ENCODE assay signal across 18 mouse cellular contexts in genomic region chr7:57421044-57421443, GRCm38 (mm10). TPM values are rescaled to one million over a fixed set of nuclear protein-coding genes. Genes with fewer than 3 reads are reported as not detected.
"Had no signal": no experiment of that assay in that cellular context is flagged by ENCODE, and none has a peak within 500 bp of the region (broad histone marks: within the 10 kb centered on the region; RNA-seq: fewer than 3 reads in every experiment).

No protein-coding gene starts in this region.

- H3K27ac ChIP-seq: liver, embryonic 14.5 days; midbrain, embryonic 10.5 days; midbrain, embryonic 13.5 days; midbrain, embryonic 15.5 days; neural tube, embryonic 12.5 days had no signal

- H3K4me3 ChIP-seq: midbrain, embryonic 10.5 days; midbrain, embryonic 13.5 days; midbrain, embryonic 15.5 days; neural tube, embryonic 12.5 days had no signal

- DNase-seq: lung, adult 18-20 months; lung, embryonic 14.5 days; lung, postnatal 10 days; lung, postnatal 4 days; right cerebral cortex, postnatal 25 days; thymus, adult 18-20 months; thymus, postnatal 25 days; thymus, postnatal 4 days had no signal

- H3K9me3 ChIP-seq: midbrain, embryonic 10.5 days; midbrain, embryonic 13.5 days; midbrain, embryonic 15.5 days; neural tube, embryonic 12.5 days had no signal

- H3K36me3 ChIP-seq: midbrain, embryonic 10.5 days; midbrain, embryonic 13.5 days; midbrain, embryonic 15.5 days; neural tube, embryonic 12.5 days had no signal

- H3K4me2 ChIP-seq: lung, embryonic 14.5 days; midbrain, embryonic 13.5 days; midbrain, embryonic 15.5 days; neural tube, embryonic 12.5 days had no signal

- H3K9ac ChIP-seq: liver, embryonic 14.5 days; lung, embryonic 14.5 days; midbrain, embryonic 13.5 days; midbrain, embryonic 15.5 days; neural tube, embryonic 12.5 days had no signal

- ATAC-seq: midbrain, embryonic 13.5 days; midbrain, embryonic 15.5 days had no signal

- H3K4me1 ChIP-seq: midbrain, embryonic 10.5 days; midbrain, embryonic 13.5 days; midbrain, embryonic 15.5 days; neural tube, embryonic 12.5 days had no signal

- H3K27me3 ChIP-seq: midbrain, embryonic 13.5 days; midbrain, embryonic 15.5 days; neural tube, embryonic 12.5 days had no signal

RNA-seq across cellular contexts. Expression of gene Gabrb3, which starts 1.6 kb away (rescaled TPM):
- total RNA-seq: megakaryocyte, adult 5-6 weeks; megakaryocyte-erythroid progenitor cell, adult 5-6 weeks; monocyte, adult 5-6 weeks had no signal
- polyA plus RNA-seq: liver, embryonic 16.5 days; spleen, adult 2 months had no signal

RNA-seq across cellular contexts. Expression of gene Gabrg3, which starts 34.1 kb away (rescaled TPM):
- total RNA-seq: megakaryocyte, adult 5-6 weeks; megakaryocyte-erythroid progenitor cell, adult 5-6 weeks; monocyte, adult 5-6 weeks had no signal
- polyA plus RNA-seq: spleen, adult 2 months had no signal
